Mouse (Mus musculus) testis, adult 2 months (tissue): ENCODE data around the gene Ap1ar. TPM values are rescaled to one million over a fixed set of nuclear protein-coding genes. Genes with fewer than 3 reads are reported as not detected.
A peak's percentile ranks its signal among the peaks of the same experiment; 100 is the strongest.

Experiments
- H3K27ac ChIP-seq: fragments of 200-500 bp; 2 replicates; pipeline ENCODE4 v1.5.1; 2012; ENCODE audit warnings: low read depth, low read length; ENCODE audit not compliant: control insufficient read depth, insufficient read depth
- H3K27me3 ChIP-seq: fragments of 200-500 bp; 2 replicates; pipeline ENCODE4 v1.6.1; 2012; ENCODE audit warnings: mild to moderate bottlenecking, low read length, moderate library complexity; ENCODE audit not compliant: control insufficient read depth, insufficient read depth
- H3K36me3 ChIP-seq: fragments of 200-500 bp; 2 replicates; pipeline ENCODE4 v1.6.1; 2012; ENCODE audit warnings: mild to moderate bottlenecking, low read length; ENCODE audit not compliant: control insufficient read depth, insufficient read depth
- H3K4me1 ChIP-seq: fragments of 200-500 bp; 2 replicates; pipeline ENCODE4 v1.6.1; 2012; ENCODE audit warnings: low read length; ENCODE audit not compliant: control insufficient read depth, insufficient read depth
- H3K4me3 ChIP-seq: fragments of 200-500 bp; 2 replicates; pipeline ENCODE4 v1.5.1; 2012; ENCODE audit warnings: low read depth, mild to moderate bottlenecking, low read length, moderate library complexity, mixed read lengths; ENCODE audit not compliant: control insufficient read depth
- CTCF ChIP-seq: fragments of 200-500 bp; IDR thresholded peaks from 2 replicates; pipeline ENCODE4 v1.5.1; 2012; ENCODE audit warnings: low read depth, mild to moderate bottlenecking, inconsistent platforms, low read length, moderate library complexity; ENCODE audit not compliant: control insufficient read depth, insufficient read depth, insufficient replicate concordance
- POLR2A ChIP-seq: fragments of 200-500 bp; IDR thresholded peaks from 2 replicates; pipeline ENCODE4 v1.6.1; 2012; ENCODE audit warnings: low read depth, mild to moderate bottlenecking, inconsistent platforms, low read length, moderate library complexity; ENCODE audit not compliant: control insufficient read depth
- polyA plus RNA-seq: library from polyadenylated mRNA; depleted of rRNA; stranded (reverse); fragments of >200 nt; gene quantifications from 2 replicates; pipeline ENCODE4 v1.2.3, GENCODE M21; 2012; rRNA removed

Ap1ar gene
- 13.5 and 21.5 TPM in 2 replicates for polyA plus RNA-seq

- Histone ChIP-seq H3K36me3 (no peaks in the 10 kb centered on the region), H3K4me1 (no peaks in the 10 kb centered on the region), H3K4me3 (peak within 1 kb of the TSS; percentile 81), H3K27ac (peak within 1 kb of the TSS; percentile 26), H3K27me3 (no peaks in the 10 kb centered on the region)
- TF ChIP-seq POLR2A: peak; percentile 59; the same call in 1 of the 2 replicates
- peak; percentile 19; the same call in 1 of the 2 replicates for TF ChIP-seq CTCF
Observed at GRCm38 (mm10) chr3:127837154-127837865, at the start of gene Ap1ar. Ap1ar (minus strand) TSS chr3:127837523.

- H3K36me3 ChIP-seq: no peaks in the 10 kb centered on the region
- H3K27me3 ChIP-seq: no peaks in the 10 kb centered on the region
- H3K4me1 ChIP-seq: no peaks in the 10 kb centered on the region
- H3K4me3 ChIP-seq: no peak overlapping the region
- H3K27ac ChIP-seq: no peak overlapping the region
- TF ChIP-seq POLR2A: no peak
- TF ChIP-seq CTCF: no peak
Observed at GRCm38 (mm10) chr3:127881684-127882083, 44.4 kb upstream of the Ap1ar start.

GRCm38 (mm10) chr3:127879968-127880367 is 42.6 kb upstream of the Ap1ar start:
- no peak overlapping the region for H3K27ac ChIP-seq
- no peaks in the 10 kb centered on the region for H3K36me3 ChIP-seq
- H3K27me3 ChIP-seq: no peaks in the 10 kb centered on the region
- TF ChIP-seq POLR2A (no peak), CTCF (no peak)
- H3K4me3 ChIP-seq: no peak overlapping the region
- no peaks in the 10 kb centered on the region for H3K4me1 ChIP-seq

GRCm38 (mm10) chr3:127875509-127875908 is 38.2 kb upstream of the Ap1ar start:
- Histone ChIP-seq H3K27ac (no peak overlapping the region), H3K27me3 (no peaks in the 10 kb centered on the region), H3K4me1 (no peaks in the 10 kb centered on the region), H3K4me3 (no peak overlapping the region), H3K36me3 (no peaks in the 10 kb centered on the region)
- no peak for TF ChIP-seq POLR2A
- no peak for TF ChIP-seq CTCF

GRCm38 (mm10) chr3:127875059-127875458 is 37.7 kb upstream of the Ap1ar start:
- Histone ChIP-seq H3K36me3 (no peaks in the 10 kb centered on the region), H3K27ac (no peak overlapping the region), H3K4me1 (no peaks in the 10 kb centered on the region), H3K4me3 (no peak overlapping the region), H3K27me3 (no peaks in the 10 kb centered on the region)
- no peak for TF ChIP-seq CTCF
- no peak for TF ChIP-seq POLR2A

- H3K36me3 ChIP-seq: no peaks in the 10 kb centered on the region
- H3K27me3 ChIP-seq: no peaks in the 10 kb centered on the region
- no peak for TF ChIP-seq POLR2A
- no peak for TF ChIP-seq CTCF
- no peak overlapping the region for H3K4me3 ChIP-seq
- H3K4me1 ChIP-seq: no peaks in the 10 kb centered on the region
- no peak overlapping the region for H3K27ac ChIP-seq
Observed at GRCm38 (mm10) chr3:127874254-127874883, 37.0 kb upstream of the Ap1ar start.

- no peak for TF ChIP-seq CTCF
- TF ChIP-seq POLR2A: no peak
- H3K4me1 ChIP-seq: no peaks in the 10 kb centered on the region
- H3K27ac ChIP-seq: no peak overlapping the region
- no peaks in the 10 kb centered on the region for H3K36me3 ChIP-seq
- no peaks in the 10 kb centered on the region for H3K27me3 ChIP-seq
- H3K4me3 ChIP-seq: no peak overlapping the region
Observed at GRCm38 (mm10) chr3:127871575-127871974, 34.3 kb upstream of the Ap1ar start.

GRCm38 (mm10) chr3:127868880-127869279 is 31.6 kb upstream of the Ap1ar start:
- Histone ChIP-seq H3K4me3 (no peak overlapping the region), H3K36me3 (no peaks in the 10 kb centered on the region), H3K27me3 (no peaks in the 10 kb centered on the region), H3K4me1 (no peaks in the 10 kb centered on the region), H3K27ac (no peak overlapping the region)
- TF ChIP-seq POLR2A: no peak
- TF ChIP-seq CTCF: no peak
